Mouse (Mus musculus) large intestine, adult 2 months (tissue): ENCODE results near the gene Cyp3a13. TPM values are rescaled to one million over a fixed set of nuclear protein-coding genes. Genes with fewer than 3 reads are reported as not detected.
"Not testable (repeated sequence)": the region's sequence is repeated elsewhere in the genome, so short reads cannot be mapped to it uniquely, and the experiment has no call there.

Experiments
- DNase-seq: peaks from one replicate; pipeline ENCODE4 v3.0.0-alpha.2; 2012; ENCODE audit warnings: low read depth, low spot score
- WGBS: fragments of 180-500 bp; shearing (Covaris S2); methylation state at CpG from one replicate; pipeline ENCODE4 v1.1.7; 2018; 5-methylcytosine and 5-hydroxymethylcytosine counted together
- polyA plus RNA-seq: library from polyadenylated mRNA; depleted of rRNA; stranded (reverse); fragments of >200 nt; gene quantifications from 2 replicates; pipeline ENCODE4 v1.2.3, GENCODE M21; 2012; rRNA removed

Gene Cyp3a13
- polyA plus RNA-seq, 1 experiment = 23.5 TPM

DNA sequence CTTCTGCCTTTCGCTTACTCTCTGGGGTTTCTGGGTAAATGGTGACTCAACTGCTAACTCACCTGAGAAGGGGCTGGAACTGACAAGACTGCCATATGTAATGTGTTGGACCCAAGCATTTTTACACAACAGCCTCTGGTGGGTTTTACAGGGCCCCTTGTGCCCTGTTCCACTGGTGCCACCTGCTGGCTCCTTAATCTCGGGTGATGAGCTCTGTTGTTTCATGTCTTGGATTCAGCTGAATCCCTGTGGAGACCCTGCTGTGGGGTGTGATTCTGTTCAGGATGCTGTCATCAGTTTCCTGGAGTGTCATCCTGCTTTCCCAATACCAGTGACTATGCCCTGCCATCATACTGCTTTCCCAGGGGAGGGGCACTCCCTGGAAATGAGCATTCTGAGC lies 43.6 kb downstream of the Cyp3a13 start:
- 49% methylated on average over 2 of the region's 2 CpGs for WGBS
- DNase-seq = no peak

GRCm38 (mm10) chr5:137875054-137875453 lies 46.4 kb downstream of the Cyp3a13 start:
- no peak for DNase-seq
- 83% methylated on average over 2 of the region's 2 CpGs for WGBS

DNA sequence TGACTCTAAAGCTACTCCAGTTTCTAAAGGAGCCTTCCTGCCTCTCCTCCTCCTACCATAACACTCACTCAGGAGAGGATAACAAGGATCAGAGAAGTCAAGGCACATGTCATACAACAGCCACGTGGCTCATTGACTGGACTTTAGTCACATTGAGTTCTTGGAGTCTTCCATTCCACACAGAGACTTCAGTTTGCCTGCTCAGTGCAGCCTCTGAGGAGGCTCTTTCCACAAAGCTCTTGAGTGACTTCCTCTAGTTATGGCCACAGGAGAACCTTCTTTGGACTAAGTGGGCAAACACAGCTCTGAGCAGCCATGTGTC lies 49.1 kb downstream of the Cyp3a13 start:
- not testable (repeated sequence) for DNase-seq
- 26% methylated on average over 1 of the region's 1 CpGs for WGBS

DNA sequence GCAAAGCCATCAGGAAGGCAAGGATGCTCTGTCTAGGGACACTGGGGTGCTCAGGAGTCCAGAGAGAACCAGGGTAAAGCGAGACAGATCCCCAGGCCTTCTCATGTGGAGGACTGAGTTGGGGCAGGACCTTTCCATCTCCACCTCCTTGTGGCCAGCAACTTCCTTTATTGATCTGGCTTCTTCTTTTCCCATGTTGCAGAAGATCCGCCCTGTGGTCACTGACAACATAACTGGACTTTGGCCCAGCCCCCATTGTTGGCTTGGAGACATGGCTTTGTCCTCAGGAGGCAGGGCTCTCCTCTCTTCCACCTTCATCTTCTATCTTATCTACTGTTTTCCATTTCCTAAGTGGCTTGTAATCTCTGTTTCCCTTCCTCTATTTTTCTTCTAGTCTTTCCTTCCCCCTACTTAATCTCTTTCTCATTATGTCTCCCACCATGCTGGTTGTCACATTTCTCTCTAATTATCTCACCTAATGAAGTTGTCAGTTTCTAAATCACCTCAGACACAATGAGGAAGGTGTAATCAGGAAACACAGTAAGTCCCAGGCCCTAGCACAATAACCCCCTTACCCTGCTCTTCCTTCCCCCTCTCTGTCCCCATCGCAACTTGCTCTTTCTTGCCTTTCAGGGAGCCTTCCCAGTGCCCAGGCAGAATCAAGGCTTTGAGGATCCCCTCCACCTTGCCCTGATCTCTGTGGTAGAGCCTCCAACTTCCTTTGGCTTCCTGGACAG lies 49.6 kb downstream of the Cyp3a13 start, which contains the start of gene Pilrb2:
TSS of gene Pilrb2 (minus strand) at position 172 of the 737 bp plus-strand sequence.
- not testable (repeated sequence) for DNase-seq
- 75% methylated on average over 3 of the region's 3 CpGs for WGBS

DNA sequence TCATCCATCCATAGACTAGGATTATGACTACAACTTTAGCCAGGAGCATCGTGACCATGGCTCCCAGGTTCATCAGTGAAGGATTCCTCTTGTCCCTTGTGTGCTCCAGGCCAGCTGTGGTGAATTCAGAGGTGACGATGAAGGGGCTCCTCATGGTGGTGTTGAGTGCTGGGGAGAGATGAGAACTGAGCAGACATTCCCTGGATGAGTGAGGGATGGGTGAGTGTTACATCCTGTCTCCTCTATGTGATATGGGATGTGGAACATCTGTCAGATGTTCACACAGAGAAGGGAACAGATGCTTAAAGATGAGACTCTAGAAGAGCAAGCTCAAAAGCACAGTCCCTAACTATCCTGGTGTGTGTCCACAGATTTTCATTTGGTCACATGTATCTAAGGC lies 52.8 kb downstream of the Cyp3a13 start:
- not testable (repeated sequence) for DNase-seq
- WGBS = 71% methylated on average over 2 of the region's 2 CpGs

GRCm38 (mm10) chr5:137864008-137864407 lies 57.4 kb downstream of the Cyp3a13 start:
- not testable (repeated sequence) for DNase-seq
- WGBS = 87% methylated on average over 1 of the region's 1 CpGs

DNA sequence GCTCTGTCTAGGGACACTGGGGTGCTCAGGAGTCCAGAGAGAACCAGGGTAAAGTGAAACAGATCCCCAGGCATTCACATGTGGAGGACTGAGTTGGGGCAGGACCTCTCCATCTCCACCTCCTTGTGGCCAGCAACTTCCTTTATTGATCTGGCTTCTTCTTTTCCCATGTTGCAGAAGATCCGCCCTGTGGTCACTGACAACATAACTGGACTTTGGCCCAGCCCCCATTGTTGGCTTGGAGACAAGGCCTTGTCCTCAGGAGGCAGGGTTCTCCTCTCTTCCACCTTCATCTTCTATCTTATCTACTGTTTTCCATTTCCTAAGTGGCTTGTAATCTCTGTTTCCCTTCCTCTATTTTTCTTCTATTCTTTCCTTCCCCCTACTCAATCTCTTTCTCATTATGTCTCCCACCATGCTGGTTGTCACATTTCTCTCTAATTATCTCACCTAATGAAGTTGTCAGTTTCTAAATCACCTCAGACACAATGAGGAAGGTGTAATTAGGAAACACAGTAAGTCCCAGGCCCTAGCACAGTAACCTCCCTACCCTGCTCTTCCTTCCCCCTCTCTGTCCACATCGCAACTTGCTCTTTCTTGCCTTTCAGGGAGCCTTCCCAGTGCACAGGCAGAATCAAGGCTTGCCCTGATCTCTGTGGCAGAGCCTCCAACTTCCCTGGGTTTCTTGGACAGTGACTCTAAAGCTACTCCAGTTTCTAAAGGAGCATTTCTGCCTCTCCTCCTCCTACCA lies 63.3 kb downstream of the Cyp3a13 start, which contains the start of gene Pilrb1:
TSS of gene Pilrb1 (minus strand) at position 147 of the 751 bp plus-strand sequence.
- WGBS = 49% methylated on average over 2 of the region's 2 CpGs

GRCm38 (mm10) chr5:137856870-137857269 lies 64.5 kb downstream of the Cyp3a13 start:
- WGBS = 42% methylated on average over 5 of the region's 5 CpGs
- not testable (repeated sequence) for DNase-seq

More for the DNA sequence above, 63.3 kb downstream of the Cyp3a13 start, which contains the start of gene Pilrb1:
- DNase-seq = not testable (repeated sequence)

DNA sequence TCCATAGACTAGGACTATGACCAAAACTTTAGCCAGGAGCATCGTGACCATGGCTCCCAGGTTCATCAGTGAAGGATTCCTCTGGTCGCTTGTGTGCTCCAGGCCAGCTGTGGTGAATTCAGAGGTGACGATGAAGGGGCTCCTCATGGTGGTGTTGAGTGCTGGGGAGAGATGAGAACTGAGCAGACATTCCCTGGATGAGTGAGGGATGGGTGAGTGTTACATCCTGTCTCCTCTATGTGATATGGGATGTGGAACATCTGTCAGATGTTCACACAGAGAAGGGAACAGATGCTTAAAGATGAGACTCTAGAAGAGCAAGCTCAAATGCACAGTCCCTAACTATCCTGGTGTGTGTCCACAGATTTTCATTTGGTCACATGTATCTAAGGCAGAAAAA lies 66.5 kb downstream of the Cyp3a13 start:
- 84% methylated on average over 3 of the region's 3 CpGs for WGBS
- DNase-seq = not testable (repeated sequence)

DNA sequence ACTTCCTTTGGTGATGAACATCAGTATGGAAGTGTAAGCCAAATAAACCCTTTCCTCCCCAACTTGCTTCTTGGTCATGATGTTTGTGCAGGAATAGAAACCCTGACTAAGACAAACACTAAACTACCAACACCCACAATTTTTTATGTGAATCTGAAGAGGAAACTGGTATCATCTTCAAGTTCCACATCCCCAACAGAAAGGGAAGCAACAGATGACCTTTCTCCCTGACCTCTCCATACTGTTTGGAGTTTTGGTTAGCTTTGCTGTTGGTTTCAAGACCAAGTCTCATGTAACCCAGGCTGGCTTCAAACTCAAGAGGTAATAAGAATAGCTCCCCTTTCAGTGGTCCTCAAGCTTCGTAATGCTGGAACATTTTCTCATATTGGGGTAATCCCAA lies 71.1 kb downstream of the Cyp3a13 start:
- WGBS = 80% methylated on average over 1 of the region's 1 CpGs
- DNase-seq = not testable (repeated sequence)

Other genes with a start within 250 kb of the Cyp3a13 start
- 11.9 and 14.8 TPM in 2 replicates for gene Agfg2, start 236.9 kb downstream of the Cyp3a13 start, polyA plus RNA-seq
- 5.0 and 8.0 TPM in 2 replicates for gene Nyap1, start 180.0 kb downstream of the Cyp3a13 start, polyA plus RNA-seq
- gene Tsc22d4, start 175.9 kb downstream of the Cyp3a13 start, polyA plus RNA-seq = 121 and 125 TPM in 2 replicates
- 31.2 and 34.9 TPM in 2 replicates for gene Ppp1r35, start 142.8 kb downstream of the Cyp3a13 start, polyA plus RNA-seq
- gene Mepce, start 134.0 kb downstream of the Cyp3a13 start, polyA plus RNA-seq = 33.7 and 40.1 TPM in 2 replicates
- 0.48 and 0.84 TPM in 2 replicates for gene Zcwpw1, start 133.8 kb downstream of the Cyp3a13 start, polyA plus RNA-seq
- 9.9 and 12.5 TPM in 2 replicates for gene Pilra, start 85.3 kb downstream of the Cyp3a13 start, polyA plus RNA-seq
- 6.6 and 8.9 TPM in 2 replicates for gene Pilrb1, start 63.5 kb downstream of the Cyp3a13 start, polyA plus RNA-seq
- 7.5 and 11.9 TPM in 2 replicates for gene Pilrb2, start 49.8 kb downstream of the Cyp3a13 start, polyA plus RNA-seq
- 0.11 and 0.16 TPM in 2 replicates for gene Gjc3, start 41.5 kb upstream of the Cyp3a13 start, polyA plus RNA-seq
- 0.17 TPM in 1 of 2 replicates, not detected in the other for gene Azgp1, start 59.9 kb upstream of the Cyp3a13 start, polyA plus RNA-seq
- gene Smok3a, start 99.6 kb upstream of the Cyp3a13 start, polyA plus RNA-seq = not detected in 2 replicates
- gene Smok3b, start 99.8 kb upstream of the Cyp3a13 start, polyA plus RNA-seq = not detected in 2 replicates
- gene Smok3c, start 131.6 kb upstream of the Cyp3a13 start, polyA plus RNA-seq = not detected in 2 replicates
- gene Zkscan1, start 163.5 kb upstream of the Cyp3a13 start, polyA plus RNA-seq = 2.9 and 5.3 TPM in 2 replicates
- gene Zscan21, start 195.3 kb upstream of the Cyp3a13 start, polyA plus RNA-seq = 7.2 and 7.5 TPM in 2 replicates
- 3.0 TPM in 2 replicates for gene Zfp113, start 234.1 kb upstream of the Cyp3a13 start, polyA plus RNA-seq
- 97.2 and 105 TPM in 2 replicates for gene Cops6, start 239.5 kb upstream of the Cyp3a13 start, polyA plus RNA-seq